Mouse (Mus musculus): ENCODE results near the gene Elf1.

DNA sequence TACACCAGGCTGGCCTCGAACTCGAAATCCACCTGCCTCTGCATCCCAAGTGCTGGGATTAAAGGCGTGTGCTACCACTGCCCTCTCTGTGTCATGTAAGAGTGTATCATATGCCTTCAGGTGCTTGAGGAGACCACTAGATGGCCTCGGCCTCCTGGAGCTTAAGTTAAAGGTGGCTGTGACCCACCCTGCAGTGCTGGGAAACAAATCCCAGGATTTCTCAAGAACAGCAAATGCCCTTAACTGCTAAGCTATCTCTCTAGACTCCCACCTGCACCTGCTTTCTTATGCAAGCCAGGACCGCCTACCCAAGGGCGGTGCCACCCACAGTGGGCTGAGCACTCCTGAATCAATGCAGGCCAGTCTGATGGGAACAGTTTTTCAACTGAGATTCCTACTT lies 83.8 kb downstream of the Elf1 start:
- TF ChIP-seq POLR2A (IDR thresholded peaks at IDR 0.05; ENCODE audit: low read depth, low read length): no peak
- peak; percentile 6; the same call in 1 of the 2 replicates for TF ChIP-seq CTCF (IDR thresholded peaks at IDR 0.05; ENCODE audit: extremely low read depth, insufficient read depth, insufficient read length, insufficient replicate concordance)
